Mouse (Mus musculus): ENCODE data around the gene Snrnp48.

The Snrnp48 gene

GRCm38 (mm10) chr13:38204702-38205482 is at the start of gene Snrnp48:
Gene Snrnp48, plus strand, starts transcription at chr13:38204938.
- CTCF ChIA-PET = no interaction called here

GRCm38 (mm10) chr13:38155523-38155922 is 49.2 kb upstream of the Snrnp48 start:
- CTCF ChIA-PET = interaction anchor here (0.7 kb wide), 1 partner anchor 791 kb away, joined by 3 read pairs; no protein-coding TSS in a partner anchor

- CTCF ChIA-PET = no interaction called here
Observed at GRCm38 (mm10) chr13:38157635-38158034, 47.1 kb upstream of the Snrnp48 start.

GRCm38 (mm10) chr13:38162002-38162401 is 42.7 kb upstream of the Snrnp48 start:
- CTCF ChIA-PET = no interaction called here

- CTCF ChIA-PET = no interaction called here
Observed at GRCm38 (mm10) chr13:38162668-38163067, 42.1 kb upstream of the Snrnp48 start.

- CTCF ChIA-PET = no interaction called here
Observed at GRCm38 (mm10) chr13:38164932-38165331, 39.8 kb upstream of the Snrnp48 start.

- CTCF ChIA-PET = no interaction called here
Observed at GRCm38 (mm10) chr13:38167056-38167455, 37.7 kb upstream of the Snrnp48 start.

GRCm38 (mm10) chr13:38170707-38171144 is 34.0 kb upstream of the Snrnp48 start:
- CTCF ChIA-PET = no interaction called here

GRCm38 (mm10) chr13:38193406-38193805 is 11.3 kb upstream of the Snrnp48 start:
- CTCF ChIA-PET = no interaction called here

GRCm38 (mm10) chr13:38201413-38201812 is 3.3 kb upstream of the Snrnp48 start:
- CTCF ChIA-PET = no interaction called here

- CTCF ChIA-PET = no interaction called here
Observed at GRCm38 (mm10) chr13:38204171-38204570, 567 bp upstream of the Snrnp48 start.

- CTCF ChIA-PET = no interaction called here
Observed at GRCm38 (mm10) chr13:38211122-38211521, 6.4 kb downstream of the Snrnp48 start.

- CTCF ChIA-PET = no interaction called here
Observed at GRCm38 (mm10) chr13:38218686-38219085, 13.9 kb downstream of the Snrnp48 start.

GRCm38 (mm10) chr13:38220331-38220730 is 15.6 kb downstream of the Snrnp48 start:
- CTCF ChIA-PET = no interaction called here

- CTCF ChIA-PET = no interaction called here
Observed at GRCm38 (mm10) chr13:38230177-38230821, 25.6 kb downstream of the Snrnp48 start.

GRCm38 (mm10) chr13:38232411-38232810 is 27.7 kb downstream of the Snrnp48 start:
- CTCF ChIA-PET = no interaction called here

GRCm38 (mm10) chr13:38232856-38233625 is 28.3 kb downstream of the Snrnp48 start:
- CTCF ChIA-PET = no interaction called here

- CTCF ChIA-PET = no interaction called here
Observed at GRCm38 (mm10) chr13:38234651-38235050, 29.9 kb downstream of the Snrnp48 start.

- CTCF ChIA-PET = no interaction called here
Observed at GRCm38 (mm10) chr13:38235370-38235769, 30.6 kb downstream of the Snrnp48 start.

GRCm38 (mm10) chr13:38248151-38248550 is 43.4 kb downstream of the Snrnp48 start:
- CTCF ChIA-PET = no interaction called here

- CTCF ChIA-PET = no interaction called here
Observed at GRCm38 (mm10) chr13:38251226-38251625, 46.5 kb downstream of the Snrnp48 start.

GRCm38 (mm10) chr13:38253696-38254095 is 49.0 kb downstream of the Snrnp48 start:
- CTCF ChIA-PET = no interaction called here

- CTCF ChIA-PET = interaction anchor here (0.6 to 0.8 kb wide), 2 partner anchors 142 to 966 kb away, joined by 6 to 7 read pairs; no protein-coding TSS in a partner anchor
Observed at GRCm38 (mm10) chr13:38258901-38259300, 54.2 kb downstream of the Snrnp48 start.
